ENCODE assay signal across 9 mouse cellular contexts in genomic region chr2:167925841-167926800, GRCm38 (mm10). TPM values are rescaled to one million over a fixed set of nuclear protein-coding genes. Genes with fewer than 3 reads are reported as not detected.
DNase-seq lines count a peak whose midpoint lies in the region; ATAC-seq and TF ChIP-seq lines count a peak whose summit lies in the region.
"Had no signal": no experiment of that assay in that cellular context is flagged by ENCODE, and none has a peak within 500 bp of the region (broad histone marks: within the 10 kb centered on the region; RNA-seq: fewer than 3 reads in every experiment).

No protein-coding gene starts in this region.

- H3K36me3 ChIP-seq in heart, adult 2 months (ENCODE audit: control insufficient read depth, insufficient read depth, low read length): no peaks in the 10 kb centered on the region
- H3K36me3 ChIP-seq in lung, embryonic 15.5 days: no peaks in the 10 kb centered on the region
- no peaks in the 10 kb centered on the region for H3K36me3 ChIP-seq in limb, embryonic 15.5 days
- no peaks in the 10 kb centered on the region for H3K36me3 ChIP-seq in splenic B cell, adult 2 months (ENCODE audit: control insufficient read depth, insufficient read depth, low read length, poor library complexity, severe bottlenecking)
- H3K36me3 ChIP-seq: forebrain, embryonic 15.5 days had no signal

- peaks cover 4% of the 10 kb centered on the region for H3K4me1 ChIP-seq in heart, adult 2 months (ENCODE audit: control insufficient read depth, insufficient read depth, low read length)
- peaks cover 31% of the 10 kb centered on the region for H3K4me1 ChIP-seq in lung, embryonic 15.5 days
- H3K4me1 ChIP-seq in limb, embryonic 15.5 days: peaks cover 20% of the 10 kb centered on the region; the same call in 1 of the 2 replicates

- no peak for TF ChIP-seq CTCF in heart, adult 2 months (IDR thresholded peaks at IDR 0.05)

- DNase-seq in heart, adult 2 months: no peak
- DNase-seq in heart, adult 9 months (ENCODE audit: low spot score in 2 of 2): no peak
- no peak for DNase-seq in lung, postnatal 25 days (ENCODE audit: low spot score)
- peak; percentile 57 for DNase-seq in splenic B cell, adult 2 months (ENCODE audit: low read depth, low spot score)
- DNase-seq in yolk sac, embryonic 10.5 days (ENCODE audit: low spot score): no peak

- no peak overlapping the region for H3K9ac ChIP-seq in heart, adult 2 months (ENCODE audit: low read depth, low read length)
- H3K9ac ChIP-seq in lung, embryonic 15.5 days: no peak overlapping the region
- H3K9ac ChIP-seq in limb, embryonic 15.5 days: no peak overlapping the region

- no peaks in the 10 kb centered on the region for H3K27me3 ChIP-seq in heart, adult 2 months (ENCODE audit: control insufficient read depth, insufficient read depth, low read length)
- no peaks in the 10 kb centered on the region for H3K27me3 ChIP-seq in lung, embryonic 15.5 days
- no peaks in the 10 kb centered on the region for H3K27me3 ChIP-seq in limb, embryonic 15.5 days
- H3K27me3 ChIP-seq in splenic B cell, adult 2 months (ENCODE audit: control insufficient read depth, insufficient read depth, low read length, poor library complexity, severe bottlenecking): no peaks in the 10 kb centered on the region
- H3K27me3 ChIP-seq: forebrain, embryonic 15.5 days had no signal

- H3K27ac ChIP-seq in heart, adult 2 months: peak overlapping the region; percentile 83
- peak overlapping the region; percentile 97 for H3K27ac ChIP-seq in lung, embryonic 15.5 days
- H3K27ac ChIP-seq in limb, embryonic 15.5 days: peak overlapping the region; percentile 88; the same call in 1 of the 2 replicates
- H3K27ac ChIP-seq: forebrain, embryonic 15.5 days had no signal

- H3K4me2 ChIP-seq in lung, embryonic 15.5 days: peak overlapping the region; percentile 93
- no peak overlapping the region for H3K4me2 ChIP-seq in limb, embryonic 15.5 days

- no peak for ATAC-seq in lung, embryonic 15.5 days (ENCODE audit: borderline replicate concordance, extremely low read depth, low FRiP score, low TSS enrichment)
- no peak for ATAC-seq in limb, embryonic 15.5 days (ENCODE audit: insufficient number of reproducible peaks, low FRiP score, low TSS enrichment, low read depth)
- ATAC-seq in inflammation-experienced regulatory T-cells, adult 6 months: no peak

- H3K4me3 ChIP-seq in heart, adult 2 months: no peak overlapping the region
- no peak overlapping the region for H3K4me3 ChIP-seq in lung, embryonic 15.5 days
- no peak overlapping the region for H3K4me3 ChIP-seq in limb, embryonic 15.5 days

- no peak for TF ChIP-seq EP300 in heart, adult 2 months (IDR thresholded peaks at IDR 0.05; ENCODE audit: insufficient read depth, low read depth, low read length)

- intact Hi-C loops in heart, adult 2 months (cut with DNase I): loop anchor here (5.0 kb wide), 1 partner anchor 86 kb away; the partner anchor contains the start of gene Ripor3

- WGBS in heart, adult 2 months: 80% methylated on average over 11 of the region's 11 CpGs
- 82% methylated on average over 11 of the region's 11 CpGs for WGBS in lung, embryonic 15.5 days
- 85% methylated on average over 11 of the region's 11 CpGs for WGBS in limb, embryonic 15.5 days

- H3K79me2 ChIP-seq in heart, adult 2 months (replicated peaks; ENCODE audit: control insufficient read depth, insufficient read depth, low read length): no peaks in the 10 kb centered on the region

- no peak for TF ChIP-seq POLR2A in heart, adult 2 months (IDR thresholded peaks at IDR 0.05; ENCODE audit: insufficient read depth, low read depth, low read length)

- H3K9me3 ChIP-seq in lung, embryonic 15.5 days: no peaks in the 10 kb centered on the region
- no peaks in the 10 kb centered on the region for H3K9me3 ChIP-seq in limb, embryonic 15.5 days
- H3K9me3 ChIP-seq: forebrain, embryonic 15.5 days had no signal

RNA-seq across cellular contexts. Expression of gene Ptpn1, which starts 5.7 kb away (rescaled TPM):
- total RNA-seq in heart, adult 2 months (2021): 10 to 100 TPM; 21.4 to 23.2 TPM
- 15.7 and 17.6 TPM in 2 replicates for polyA plus RNA-seq in heart, adult 2 months (2012; rRNA removed)
- polyA plus RNA-seq in lung, embryonic 15.5 days (2015; fragmentation: Nextera tagmentation; extraction: Ambion mirVana): 65.8 and 74.4 TPM in 2 replicates
- polyA plus RNA-seq in limb, embryonic 15.5 days (2015; fragmentation: Nextera tagmentation; extraction: Ambion mirVana): 50.2 and 55.6 TPM in 2 replicates
- polyA plus RNA-seq in inflammation-experienced regulatory T-cells, adult 6 months (2017; shearing (Covaris generic)): 100 to 1,000 TPM; 121 to 180 (median 127) TPM
